Mouse (Mus musculus) megakaryocyte-erythroid progenitor cell, adult 5 weeks (primary cell): ENCODE measurements around the gene Ewsr1. TPM values are rescaled to one million over a fixed set of nuclear protein-coding genes. Genes with fewer than 3 reads are reported as not detected.

Experiments
- polyA plus RNA-seq: library from polyadenylated mRNA; stranded (reverse); fragments of >175 nt; gene quantifications from 2 replicates; pipeline ENCODE4 v1.2.3, GENCODE M21; 2012

The Ewsr1 gene
- polyA plus RNA-seq: 833 and 1,457 TPM in 2 replicates

GRCm38 (mm10) chr11:5098736-5099542 is at the start of gene Ewsr1, which contains the start of gene Rhbdd3:
Ewsr1 (minus strand) TSS chr11:5099266.
Rhbdd3 (plus strand) TSS chr11:5098926.

GRCm38 (mm10) chr11:5065056-5065821 is 33.8 kb downstream of the Ewsr1 start, which contains the start of gene Gas2l1:
Gas2l1 (minus strand) TSS chr11:5065327.

GRCm38 (mm10) chr11:5057856-5058641 is 41.0 kb downstream of the Ewsr1 start, which contains the start of gene Rasl10a:
Rasl10a (plus strand) TSS chr11:5058128.

Other genes starting within 250 kb of the Ewsr1 start
- gene Nf2, start 249.7 kb downstream of the Ewsr1 start, polyA plus RNA-seq: 52.8 and 56.6 TPM in 2 replicates
- gene Nipsnap1, start 225.3 kb downstream of the Ewsr1 start, polyA plus RNA-seq: 21.8 and 33.4 TPM in 2 replicates
- 6.0 and 7.0 TPM in 2 replicates for gene Thoc5, start 203.9 kb downstream of the Ewsr1 start, polyA plus RNA-seq
- gene Nefh, start 151.2 kb downstream of the Ewsr1 start, polyA plus RNA-seq: 6.0 and 12.2 TPM in 2 replicates
- gene Ap1b1, start 112.4 kb downstream of the Ewsr1 start, polyA plus RNA-seq: 47.3 and 50.3 TPM in 2 replicates
- gene Rasl10a, start 41.1 kb downstream of the Ewsr1 start, polyA plus RNA-seq: 0.24 and 0.56 TPM in 2 replicates
- 10.5 and 12.6 TPM in 2 replicates for gene Gas2l1, start 33.9 kb downstream of the Ewsr1 start, polyA plus RNA-seq
- 41.0 and 53.4 TPM in 2 replicates for gene Rhbdd3, start 340 bp downstream of the Ewsr1 start, polyA plus RNA-seq
- 33.4 and 48.0 TPM in 2 replicates for gene Emid1, start 53.0 kb upstream of the Ewsr1 start, polyA plus RNA-seq
- gene Kremen1, start 162.3 kb upstream of the Ewsr1 start, polyA plus RNA-seq: 7.1 and 7.7 TPM in 2 replicates